Mouse (Mus musculus): ENCODE measurements around the gene 9930111J21Rik1.
"Not testable (repeated sequence)": the region's sequence is repeated elsewhere in the genome, so short reads cannot be mapped to it uniquely, and the experiment has no call there.

Gene 9930111J21Rik1

GRCm38 (mm10) chr11:48913611-48914010 lies 65.6 kb downstream of the 9930111J21Rik1 start:
- no peak for DNase-seq (ENCODE audit: low spot score)

DNA sequence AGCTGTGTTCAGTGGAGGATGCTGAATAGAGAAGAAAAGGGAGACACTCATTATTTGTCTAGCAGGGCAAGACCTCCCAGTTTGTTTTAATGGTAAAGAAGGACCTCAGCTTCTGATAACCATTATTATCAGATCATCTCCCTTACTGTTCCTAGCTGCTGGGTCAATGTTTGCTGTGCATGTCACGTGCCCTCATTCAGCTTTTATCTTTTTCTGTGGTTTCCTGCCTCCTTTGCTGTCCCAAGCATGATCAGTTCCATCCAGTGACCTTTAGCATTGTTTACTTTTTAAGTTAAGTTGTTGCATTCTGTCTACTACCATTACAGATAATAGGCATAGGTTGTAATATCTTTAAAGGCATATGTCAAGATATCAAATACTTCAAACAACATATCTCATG lies 70.7 kb downstream of the 9930111J21Rik1 start:
- DNase-seq (ENCODE audit: low spot score): no peak

GRCm38 (mm10) chr11:48902021-48902420 lies 77.2 kb downstream of the 9930111J21Rik1 start, which contains the start of gene Gm5431:
Gene Gm5431, minus strand, starts transcription at chr11:48902214.
- DNase-seq (ENCODE audit: low spot score): no peak

DNA sequence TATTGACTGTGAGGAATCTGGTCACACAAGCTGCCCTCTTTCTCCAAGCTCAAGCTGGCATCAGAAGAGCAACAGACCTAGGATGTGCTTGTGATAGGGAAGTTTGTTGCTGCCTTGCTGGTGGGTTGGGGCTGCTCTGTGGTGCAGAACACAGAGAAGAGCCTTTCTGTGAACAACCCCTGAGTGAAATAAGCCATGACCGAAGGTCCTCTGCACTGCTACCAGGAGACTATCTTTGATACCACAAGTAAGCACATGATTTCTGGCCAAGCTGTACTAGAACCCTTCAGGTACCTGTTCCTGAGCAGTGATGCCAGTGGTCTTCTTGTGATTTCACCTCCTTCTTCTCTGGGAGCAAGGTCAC lies 77.6 kb downstream of the 9930111J21Rik1 start:
- DNase-seq (ENCODE audit: low spot score): not testable (repeated sequence)

DNA sequence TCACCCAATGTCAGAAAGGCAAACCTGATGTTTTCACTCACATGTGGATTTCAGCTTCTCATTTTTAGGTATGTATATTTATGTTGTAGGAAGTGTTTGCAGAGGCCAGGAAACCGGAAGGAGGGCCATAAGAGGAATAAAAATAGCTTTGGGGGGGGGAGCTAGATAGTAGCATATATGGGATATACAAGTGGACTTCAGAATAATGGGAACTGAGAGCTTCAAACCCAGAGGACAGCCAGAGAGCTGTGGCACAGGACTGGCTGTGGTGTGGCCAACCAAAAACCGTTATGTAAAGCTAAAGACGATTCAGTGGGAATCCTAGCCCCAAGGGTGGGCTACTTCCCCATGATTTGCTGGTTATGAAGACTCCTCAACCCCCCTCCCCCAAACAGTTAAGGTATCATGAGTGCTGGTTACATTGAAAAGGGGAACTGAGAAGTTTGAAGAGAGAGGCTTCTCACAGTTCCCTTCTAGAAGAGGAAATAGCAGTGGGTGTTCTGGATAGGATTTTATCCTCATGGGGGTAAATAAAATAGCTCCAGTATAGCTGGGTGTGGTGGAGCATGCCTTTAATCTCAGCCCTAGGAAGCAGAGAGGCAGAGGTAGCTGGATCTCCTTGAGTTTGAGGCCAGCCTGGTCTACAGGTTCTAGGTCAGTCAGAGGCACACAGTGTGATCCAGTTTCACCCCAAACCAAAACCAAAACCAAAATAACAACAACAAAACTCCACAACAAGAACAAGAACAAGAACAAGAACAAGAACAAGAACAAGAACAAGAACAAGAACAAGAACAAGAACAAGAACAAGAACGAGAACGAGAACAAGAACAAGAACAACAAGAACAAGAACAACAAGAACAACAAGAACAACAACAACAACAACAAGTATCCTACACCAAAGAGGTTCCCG lies 78.3 kb downstream of the 9930111J21Rik1 start:
- DNase-seq (ENCODE audit: low spot score): not testable (repeated sequence)

DNA sequence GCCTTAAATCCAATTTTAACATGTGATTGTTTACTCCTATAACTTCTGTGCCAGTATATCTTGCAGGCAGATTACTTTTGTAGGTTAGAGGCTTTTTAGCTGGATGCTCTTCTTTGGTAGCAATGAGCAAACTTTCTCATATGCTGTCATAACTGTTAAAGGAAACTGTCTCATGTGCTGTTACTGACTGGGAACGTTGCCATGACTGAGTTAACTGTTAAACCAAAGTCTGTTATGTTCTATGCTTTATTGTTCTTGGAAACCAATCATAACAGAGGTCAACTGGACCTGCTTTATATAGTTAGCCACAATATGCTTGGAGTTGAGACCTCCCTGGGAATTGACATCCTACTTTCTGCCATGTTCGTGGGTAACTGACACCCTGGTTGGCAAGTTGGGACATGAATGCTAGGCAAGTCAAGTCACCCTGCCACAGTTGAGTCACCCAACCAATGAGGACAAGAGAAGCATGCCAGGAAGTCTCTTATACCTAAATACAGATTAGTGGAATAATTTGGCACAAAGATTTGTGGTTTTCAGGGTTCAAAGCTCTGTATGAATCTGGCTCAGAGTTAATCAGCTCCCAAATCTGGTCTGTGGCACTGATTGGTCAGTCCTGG lies 80.3 kb downstream of the 9930111J21Rik1 start:
- DNase-seq (ENCODE audit: low spot score): no peak
